Mouse (Mus musculus) left cerebral cortex, adult 18-20 months (tissue): ENCODE measurements around the gene Gins2. TPM values are rescaled to one million over a fixed set of nuclear protein-coding genes. Genes with fewer than 3 reads are reported as not detected.

Experiments
- DNase-seq, 2 experiments: peaks; one replicate each; pipeline ENCODE4 v3.0.0; 2021 to 2022; ENCODE audit warnings: low spot score in 2 of 2, mixed read lengths in 1 of 2
- microRNA-seq, 2 experiments: library from miRNA; unstranded; fragments of <30 nt; microRNA quantifications; one replicate each; pipeline ENCODE4 v1.2.0; 2021
- total RNA-seq, 2 experiments: library from RNA; stranded (reverse); gene quantifications; 2 replicates each; pipeline ENCODE4 v1.2.3; 2021

The Gins2 gene
- total RNA-seq, 2 experiments from 2014 or later: 2.1 to 2.4 TPM

DNA sequence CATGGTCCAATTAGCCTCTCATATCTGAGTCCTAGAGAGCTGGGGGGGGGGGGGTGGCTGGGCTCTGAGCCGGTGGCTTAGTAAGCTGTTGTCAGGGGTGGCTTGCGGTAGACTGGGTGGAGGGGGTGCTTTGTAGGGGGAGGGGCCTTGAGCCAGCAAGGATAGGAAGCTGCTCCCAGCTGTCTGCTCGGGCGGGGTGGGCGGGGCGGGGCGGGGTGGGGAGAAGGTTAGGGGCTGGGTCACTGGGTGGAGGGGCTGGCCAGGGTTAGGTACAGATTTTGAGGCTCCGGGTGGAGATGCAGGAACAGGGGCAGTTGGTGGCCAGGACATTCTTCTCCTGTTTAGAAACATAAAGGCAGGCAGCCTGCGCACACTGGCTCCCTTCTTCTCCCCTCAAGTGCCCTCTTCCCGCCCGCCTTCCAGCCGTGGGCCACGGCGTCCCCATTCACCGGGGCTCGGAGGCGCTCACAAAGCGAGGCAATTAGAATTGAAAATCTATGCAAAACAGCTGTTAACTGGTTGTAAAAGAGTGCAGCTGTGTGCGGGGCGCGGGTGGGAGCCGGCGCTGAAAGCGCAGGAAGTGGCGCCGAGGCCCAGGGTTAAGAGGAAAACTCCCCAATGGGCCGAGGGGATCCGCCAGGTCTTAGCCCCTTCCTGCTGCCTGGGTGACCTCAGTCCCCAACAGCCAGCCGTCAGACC lies 56.4 kb downstream of the Gins2 start:
- DNase-seq: no peak

DNA sequence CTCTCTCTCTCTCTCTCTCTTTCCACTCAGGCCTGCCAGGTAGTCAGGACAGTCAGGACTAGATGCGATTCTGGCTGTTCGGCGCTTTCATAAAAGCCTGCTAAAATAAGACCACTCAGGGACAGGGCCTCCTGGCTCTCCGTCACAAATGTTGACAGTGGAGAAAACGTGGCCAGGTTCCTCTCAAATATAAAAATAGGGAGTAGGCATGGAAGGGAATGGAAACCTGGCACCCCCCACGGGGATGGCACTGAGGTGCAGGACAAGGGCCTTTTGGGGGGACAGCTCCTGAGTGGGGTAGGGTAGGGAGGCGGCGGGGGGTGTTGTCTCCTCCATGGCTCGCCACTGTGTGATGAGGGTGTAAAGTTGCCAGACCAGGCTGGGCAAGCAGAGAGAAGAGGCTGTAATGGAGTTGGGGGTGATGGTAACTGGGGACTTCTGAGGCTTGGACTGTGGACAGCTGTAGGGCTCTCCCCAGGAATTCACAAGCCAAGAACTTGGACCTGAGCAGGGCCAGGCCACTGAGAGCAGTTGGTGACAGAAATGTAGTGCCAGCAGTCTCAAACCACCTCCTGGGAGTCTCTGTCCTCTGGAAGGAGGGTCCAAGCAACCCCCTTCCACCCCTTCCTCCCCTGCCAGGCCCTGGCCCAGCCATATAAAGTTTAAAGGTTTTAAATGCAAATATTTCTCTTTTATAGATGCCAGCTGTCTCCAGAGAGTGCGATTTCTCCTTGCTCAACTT lies 57.2 kb downstream of the Gins2 start:
- no peak for DNase-seq

DNA sequence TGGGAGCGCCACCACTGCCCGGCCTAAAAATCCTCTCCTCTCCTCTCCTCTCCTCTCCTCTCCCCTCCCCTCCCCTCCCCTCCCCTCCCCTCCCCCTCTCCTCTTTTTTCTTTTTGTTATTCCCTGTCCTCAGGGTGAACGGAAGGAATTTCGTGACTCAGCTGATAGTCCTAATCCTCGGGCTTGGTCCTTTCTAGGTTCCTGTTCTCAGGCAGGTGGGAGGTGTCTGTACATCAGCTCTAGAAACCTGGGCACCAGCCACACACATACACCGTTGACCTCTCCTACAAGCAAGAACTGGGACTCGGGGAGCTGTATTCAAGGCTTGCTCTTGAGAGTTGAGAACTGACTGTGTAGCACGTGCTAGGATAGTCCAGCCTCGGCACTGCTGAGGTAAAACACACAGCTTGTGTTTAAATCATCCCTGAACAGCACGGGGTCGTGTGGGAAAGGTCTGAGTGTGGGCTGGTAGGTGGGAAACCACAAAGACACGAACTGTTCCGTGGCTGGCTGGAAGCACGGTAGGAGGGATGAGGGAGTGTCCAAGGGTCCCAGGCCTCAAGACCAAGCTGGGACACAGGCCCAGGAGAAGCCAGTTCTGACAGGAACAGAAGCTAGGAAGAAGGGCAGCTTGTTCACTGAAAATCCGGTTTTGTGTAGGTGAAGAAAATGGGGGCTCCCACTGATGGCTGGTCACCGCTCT lies 58.0 kb downstream of the Gins2 start:
- DNase-seq: no peak

DNA sequence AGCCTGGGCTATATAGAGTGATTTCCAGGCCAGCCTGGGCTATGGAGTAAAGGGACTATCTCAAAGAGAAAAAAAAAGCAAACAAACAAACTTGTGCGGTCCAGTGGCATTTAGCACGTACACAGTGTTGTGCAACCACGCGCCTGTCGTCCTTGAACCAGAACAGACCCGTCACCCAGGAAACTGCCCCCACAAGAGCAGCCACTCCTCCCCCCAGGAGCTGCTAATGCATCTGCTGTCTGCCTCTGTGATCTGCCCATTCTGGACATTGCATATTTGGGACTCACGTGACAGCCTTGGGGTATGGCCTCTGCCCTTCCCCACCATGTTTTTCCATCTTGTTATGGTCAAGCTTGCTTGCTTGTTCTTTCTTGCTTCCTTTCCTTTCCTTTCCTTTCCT lies 59.9 kb downstream of the Gins2 start:
- no peak for DNase-seq

Small RNA genes within 50 kb of the gene (microRNA-seq; reads per million reads assigned to microRNA genes)
- 2.2 to 3.6 reads per million in 2 experiments for gene Mir7687

Other genes with a start within 250 kb of the Gins2 start
- 10 to 100 TPM; 10.1 to 15.6 TPM for gene 1190005I06Rik, start 58.3 kb upstream of the Gins2 start, total RNA-seq
- gene Gm27021, start 78.8 kb upstream of the Gins2 start, total RNA-seq: under 1 TPM; 0.59 to 0.91 TPM
- 1,000 to 10,000 TPM; 1,182 TPM for gene Cox4i1, start 78.9 kb upstream of the Gins2 start, total RNA-seq
- gene Emc8, start 79.3 kb upstream of the Gins2 start, total RNA-seq: 10 to 100 TPM; 71.4 to 79.7 TPM
- gene Irf8, start 147.1 kb upstream of the Gins2 start, total RNA-seq: 1 to 10 TPM; 4.1 to 4.8 TPM